Mouse (Mus musculus) CH12.LX (cell line): ENCODE results near the gene Gpx3. TPM values are rescaled to one million over a fixed set of nuclear protein-coding genes. Genes with fewer than 3 reads are reported as not detected.

Experiments
- DNase-seq: peaks from one replicate; pipeline ENCODE4 v3.0.0-alpha.2; 2013; ENCODE audit errors: extremely low read depth
- H3K27ac ChIP-seq: 2 replicates; pipeline ENCODE4 v1.5.1; 2012; ENCODE audit warnings: low read depth, mild to moderate bottlenecking, control low read depth, moderate library complexity; ENCODE audit not compliant: insufficient read depth
- H3K27me3 ChIP-seq: replicated peaks from 2 replicates; pipeline ENCODE3; 2012; ENCODE audit warnings: inconsistent platforms
- H3K36me3 ChIP-seq, 2 experiments: replicated peaks in 1 of 2; 2 replicates each; pipeline versions ENCODE3 to v1.6.1; 2012; ENCODE audit warnings: inconsistent platforms in 1 of 2, low read length in 1 of 2, mild to moderate bottlenecking in 1 of 2, mixed read lengths in 1 of 2, moderate library complexity in 1 of 2; ENCODE audit not compliant: control insufficient read depth in 1 of 2, insufficient read depth in 1 of 2
- H3K4me1 ChIP-seq, 2 experiments: 2 replicates each; pipeline ENCODE4 v1.6.1; 2012; ENCODE audit warnings: inconsistent platforms in 1 of 2, moderate library complexity in 1 of 2; ENCODE audit not compliant: insufficient read depth in 2 of 2, control insufficient read depth in 1 of 2
- H3K4me2 ChIP-seq: 2 replicates; pipeline ENCODE4 v1.6.1; 2012; ENCODE audit warnings: low read depth, mild to moderate bottlenecking, control low read depth; ENCODE audit not compliant: poor library complexity, insufficient read depth, severe bottlenecking
- H3K4me3 ChIP-seq, 3 experiments: fragments of 150-350 bp in 1 of 3; sonication (generic) in 1 of 3; replicated peaks in 1 of 3; 2 replicates each; pipeline versions ENCODE3 to v1.5.1; 2011 to 2012; ENCODE audit warnings: low read depth in 2 of 3, low read length in 2 of 3, mild to moderate bottlenecking in 2 of 3, moderate library complexity in 2 of 3, control low read depth in 1 of 3, improper control_type of control experiment in 1 of 3, inconsistent platforms in 1 of 3, mixed read lengths in 1 of 3; ENCODE audit not compliant: poor library complexity in 1 of 3
- H3K79me2 ChIP-seq: replicated peaks from 2 replicates; pipeline ENCODE4 v1.6.1; 2012; ENCODE audit warnings: mild to moderate bottlenecking, moderate library complexity; ENCODE audit not compliant: control insufficient read depth, poor library complexity, insufficient read depth, severe bottlenecking; ENCODE audit errors: extremely low read depth
- H3K9ac ChIP-seq: 2 replicates; pipeline ENCODE4 v1.6.1; 2012; ENCODE audit warnings: low read depth, mild to moderate bottlenecking, control low read depth, moderate library complexity; ENCODE audit not compliant: insufficient read depth
- H3K9me3 ChIP-seq: replicated peaks from 2 replicates; pipeline ENCODE3; 2012; ENCODE audit warnings: low read length, inconsistent platforms, mixed read lengths
- BHLHE40 ChIP-seq: IDR thresholded peaks from 2 replicates; pipeline ENCODE4 v1.6.1; 2011; ENCODE audit warnings: mild to moderate bottlenecking, low read depth, low read length, improper control_type of control experiment
- CHD1 ChIP-seq: IDR thresholded peaks from 2 replicates; pipeline ENCODE4 v1.6.1; 2012; ENCODE audit warnings: low read depth, low read length, improper control_type of control experiment, inconsistent platforms
- CHD2 ChIP-seq: IDR thresholded peaks from 2 replicates; pipeline ENCODE4 v1.6.1; 2011; ENCODE audit warnings: low read length, improper control_type of control experiment
- CTCF ChIP-seq, 2 experiments: IDR thresholded peaks in 1 of 2; conservative IDR thresholded peaks in 1 of 2; 2 replicates each; pipeline ENCODE4 v1.5.1; 2011 to 2012; ENCODE audit warnings: low read depth in 2 of 2, low read length in 2 of 2, improper control_type of control experiment in 1 of 2, inconsistent platforms in 1 of 2, mild to moderate bottlenecking in 1 of 2, moderate library complexity in 1 of 2
- E2F4 ChIP-seq: IDR thresholded peaks from 2 replicates; pipeline ENCODE4 v1.6.1; 2011; ENCODE audit warnings: low read depth, low read length, improper control_type of control experiment; ENCODE audit not compliant: insufficient replicate concordance
- ELF1 ChIP-seq: IDR thresholded peaks from 2 replicates; pipeline ENCODE4 v1.6.1; 2014; ENCODE audit warnings: low read depth, mild to moderate bottlenecking, inconsistent platforms, low read length, improper control_type of control experiment
- EP300 ChIP-seq: IDR thresholded peaks from 2 replicates; pipeline ENCODE4 v1.6.1; 2011; ENCODE audit warnings: low read length, improper control_type of control experiment
- ETS1 ChIP-seq: conservative IDR thresholded peaks from 2 replicates; pipeline ENCODE4 v1.6.1; 2012; ENCODE audit warnings: low read depth, mild to moderate bottlenecking, inconsistent platforms, low read length, improper control_type of control experiment, moderate library complexity
- GABPA ChIP-seq: IDR thresholded peaks from 2 replicates; pipeline ENCODE4 v1.6.1; 2012; ENCODE audit warnings: low read depth, low read length, improper control_type of control experiment, inconsistent platforms; ENCODE audit not compliant: insufficient replicate concordance
- HCFC1 ChIP-seq: IDR thresholded peaks from 2 replicates; pipeline ENCODE4 v1.6.1; 2012; ENCODE audit warnings: low read depth, mild to moderate bottlenecking, inconsistent platforms, low read length, improper control_type of control experiment
- IRF4 ChIP-seq: IDR thresholded peaks from 2 replicates; pipeline ENCODE4 v1.6.1; 2014; ENCODE audit warnings: low read depth, mild to moderate bottlenecking, inconsistent platforms, low read length, improper control_type of control experiment
- JUN ChIP-seq: IDR thresholded peaks from 2 replicates; pipeline ENCODE4 v1.6.1; 2011; ENCODE audit warnings: low read depth, mild to moderate bottlenecking, low read length, improper control_type of control experiment, moderate library complexity; ENCODE audit not compliant: insufficient read depth
- JUND ChIP-seq: conservative IDR thresholded peaks from 2 replicates; pipeline ENCODE4 v1.6.1; 2011; ENCODE audit warnings: low read depth, low read length, improper control_type of control experiment
- KAT2A ChIP-seq: IDR thresholded peaks from 2 replicates; pipeline ENCODE4 v1.6.1; 2012; ENCODE audit warnings: low read length, improper control_type of control experiment, inconsistent platforms; ENCODE audit not compliant: insufficient replicate concordance
- MAFK ChIP-seq: IDR thresholded peaks from 2 replicates; pipeline ENCODE4 v1.6.1; 2011; ENCODE audit warnings: low read length, improper control_type of control experiment; ENCODE audit not compliant: insufficient replicate concordance
- MAX ChIP-seq: IDR thresholded peaks from 2 replicates; pipeline ENCODE4 v1.6.1; 2011; ENCODE audit warnings: low read length, improper control_type of control experiment
- MAZ ChIP-seq: IDR thresholded peaks from 2 replicates; pipeline ENCODE4 v1.6.1; 2012; ENCODE audit warnings: low read depth, mild to moderate bottlenecking, inconsistent platforms, low read length, improper control_type of control experiment, moderate library complexity
- MEF2A ChIP-seq: IDR thresholded peaks from 2 replicates; pipeline ENCODE4 v1.6.1; 2014; ENCODE audit warnings: low read depth, mild to moderate bottlenecking, inconsistent platforms, low read length, improper control_type of control experiment, borderline replicate concordance
- MXI1 ChIP-seq: IDR thresholded peaks from 2 replicates; pipeline ENCODE4 v1.6.1; 2011; ENCODE audit warnings: mild to moderate bottlenecking, low read depth, low read length, improper control_type of control experiment
- MYC ChIP-seq: IDR thresholded peaks from 2 replicates; pipeline ENCODE4 v1.6.1; 2011; ENCODE audit warnings: low read depth, mild to moderate bottlenecking, improper control_type of control experiment, low read length
- NELFE ChIP-seq: IDR thresholded peaks from 2 replicates; pipeline ENCODE4 v1.6.1; 2011; ENCODE audit warnings: low read depth, low read length, improper control_type of control experiment
- NRF1 ChIP-seq: IDR thresholded peaks from 2 replicates; pipeline ENCODE4 v1.6.1; 2014; ENCODE audit warnings: low read depth, mild to moderate bottlenecking, inconsistent platforms, low read length, improper control_type of control experiment, moderate library complexity
- POLR2A ChIP-seq: IDR thresholded peaks from 2 replicates; pipeline ENCODE4 v1.6.1; 2011; ENCODE audit warnings: low read depth, mild to moderate bottlenecking, improper control_type of control experiment, low read length
- POLR2AphosphoS2 ChIP-seq: IDR thresholded peaks from 2 replicates; pipeline ENCODE4 v1.6.1; 2011; ENCODE audit warnings: low read depth, low read length, improper control_type of control experiment
- RAD21 ChIP-seq: IDR thresholded peaks from 2 replicates; pipeline ENCODE4 v1.6.1; 2011; ENCODE audit warnings: low read depth, mild to moderate bottlenecking, low read length, improper control_type of control experiment, moderate library complexity
- RCOR1 ChIP-seq: conservative IDR thresholded peaks from 2 replicates; pipeline ENCODE4 v1.6.1; 2012; ENCODE audit warnings: low read depth, mild to moderate bottlenecking, inconsistent platforms, low read length, improper control_type of control experiment
- SIN3A ChIP-seq: IDR thresholded peaks from 2 replicates; pipeline ENCODE4 v1.6.1; 2012; ENCODE audit warnings: low read length, improper control_type of control experiment, inconsistent platforms
- SMC3 ChIP-seq: IDR thresholded peaks from 2 replicates; pipeline ENCODE4 v1.6.1; 2011; ENCODE audit warnings: low read depth, low read length, improper control_type of control experiment
- TBP ChIP-seq: conservative IDR thresholded peaks from 2 replicates; pipeline ENCODE4 v1.6.1; 2011; ENCODE audit warnings: low read depth, low read length, improper control_type of control experiment
- TCF12 ChIP-seq: IDR thresholded peaks from 2 replicates; pipeline ENCODE4 v1.6.1; 2014; ENCODE audit warnings: low read depth, mild to moderate bottlenecking, inconsistent platforms, low read length, improper control_type of control experiment
- UBTF ChIP-seq: IDR thresholded peaks from 2 replicates; pipeline ENCODE4 v1.6.1; 2012; ENCODE audit warnings: low read depth, mild to moderate bottlenecking, inconsistent platforms, low read length, improper control_type of control experiment, moderate library complexity
- USF1 ChIP-seq: IDR thresholded peaks from 2 replicates; pipeline ENCODE4 v1.6.1; 2014; ENCODE audit warnings: low read depth, mild to moderate bottlenecking, inconsistent platforms, low read length, improper control_type of control experiment
- USF2 ChIP-seq: conservative IDR thresholded peaks from 2 replicates; pipeline ENCODE4 v1.6.1; 2011; ENCODE audit warnings: low read depth, low read length, improper control_type of control experiment
- ZC3H11A ChIP-seq: IDR thresholded peaks from 2 replicates; pipeline ENCODE4 v1.6.1; 2012; ENCODE audit warnings: low read depth, mild to moderate bottlenecking, inconsistent platforms, low read length, improper control_type of control experiment
- ZKSCAN1 ChIP-seq: IDR thresholded peaks from 2 replicates; pipeline ENCODE4 v1.6.1; 2012; ENCODE audit warnings: low read depth, inconsistent platforms, low read length, improper control_type of control experiment, borderline replicate concordance
- ZMIZ1 ChIP-seq: IDR thresholded peaks from 2 replicates; pipeline ENCODE4 v1.6.1; 2012; ENCODE audit warnings: low read depth, mild to moderate bottlenecking, inconsistent platforms, low read length, improper control_type of control experiment
- ZNF384 ChIP-seq: IDR thresholded peaks from 2 replicates; pipeline ENCODE4 v1.6.1; 2012; ENCODE audit warnings: low read depth, low read length, improper control_type of control experiment, inconsistent platforms
- dilution Hi-C: fragments of 300-500 bp; cut with MboI; formaldehyde crosslinking; loops from 2 replicates; pipeline ENCODE4 v1.14.3; 2020; ENCODE audit warnings: low sequenced_read_pairs; ENCODE audit not compliant: extremely low pct_unique_long_range_greater_than_20kb, extremely low pct_ligation_motif_present
- in situ Hi-C: fragments of 300-500 bp; cut with MboI; formaldehyde crosslinking; loops from 3 replicates; pipeline ENCODE4 v1.14.3; 2019; ENCODE audit warnings: low sequenced_read_pairs, low pct_ligation_motif_present, low pct_unique_long_range_greater_than_20kb, mixed read lengths
- polyA plus RNA-seq: library from polyadenylated mRNA; unstranded; fragments of >175 nt; gene quantifications from 2 replicates; pipeline ENCODE4 v1.2.1, GENCODE M21; 2012; ENCODE audit warnings: low read depth; ENCODE audit not compliant: insufficient read length
- total RNA-seq, 2 experiments: library from RNA; depleted of rRNA; stranded (reverse); fragments of 300-350 nt in 1 of 2; fragments of >200 nt in 1 of 2; gene quantifications; 2 replicates each; pipeline ENCODE4 v1.2.3; 2012 to 2014

Gene Gpx3
- total and polyA plus RNA-seq, 3 experiments = 0.63 TPM; not detected in 2

DNA sequence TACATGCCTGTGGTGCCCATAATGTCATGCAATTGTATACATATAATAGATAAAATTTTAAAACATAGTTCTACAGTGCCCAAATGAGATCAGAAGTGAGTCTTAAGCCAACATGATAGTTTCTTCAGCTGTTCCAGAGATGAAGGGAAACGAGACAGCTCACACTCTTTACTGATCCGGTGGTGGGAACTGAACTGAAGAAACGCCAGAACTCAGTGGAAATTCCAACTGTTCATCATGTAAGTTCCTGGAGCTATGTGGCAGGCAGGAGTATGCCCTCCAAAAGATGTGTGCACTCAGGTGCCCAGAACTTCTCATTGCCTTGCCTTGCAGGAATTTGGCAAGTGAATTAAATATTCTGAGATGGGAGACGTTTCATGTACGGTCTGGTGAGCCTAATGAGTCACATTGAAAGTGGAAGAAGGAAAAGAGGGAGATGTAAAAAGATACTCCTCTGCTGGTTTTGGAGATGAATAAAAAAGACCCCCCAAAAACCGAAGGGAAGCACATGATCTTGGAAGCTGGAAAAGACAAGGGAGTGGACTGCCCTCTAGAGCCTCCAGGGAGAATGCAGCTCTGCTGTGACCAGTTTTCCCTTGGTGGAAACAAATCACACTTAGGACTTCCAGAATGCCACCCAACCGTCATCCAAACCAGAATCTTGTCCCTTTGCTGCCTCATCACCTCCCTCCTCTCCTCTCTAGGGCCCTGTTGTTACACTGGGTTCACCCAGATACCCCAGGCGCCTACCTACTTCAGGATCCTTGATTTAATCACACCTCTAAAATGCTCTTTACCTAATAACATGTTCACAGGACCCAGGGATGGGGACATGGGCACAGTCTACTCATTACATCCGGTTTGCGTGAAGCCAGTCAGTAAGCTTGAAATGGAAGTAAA, 39.4 kb upstream of the Gpx3 start:
- Histone ChIP-seq H3K27ac (no peak overlapping the region), H3K4me1 (peaks cover 0 to 41% of the 10 kb centered on the region in 2 experiments; a peak in 2 of 4 replicates), H3K9ac (no peak overlapping the region; the same call in 1 of the 2 replicates)
- TF ChIP-seq USF2 (no peak), IRF4 (peak; percentile 36; the same call in 1 of the 2 replicates), UBTF (no peak), JUN (no peak), MAX (peak; percentile 62), ETS1 (no peak), MYC (peak; percentile 97), GABPA (no peak), NELFE (0 out of 2 replicates have a peak, but pooled peaks have one; percentile 19), CHD1 (no peak), MAZ (no peak), BHLHE40 (peak; percentile 69), MAFK (no peak), POLR2AphosphoS2 (no peak), RCOR1 (no peak), EP300 (no peak), ZC3H11A (peak; percentile 72), MXI1 (0 out of 2 replicates have a peak, but pooled peaks have one; percentile 38), TBP (0 out of 2 replicates have a peak, but pooled peaks have one; percentile 13), ZMIZ1 (no peak), E2F4 (no peak), ZNF384 (0 out of 2 replicates have a peak, but pooled peaks have one; percentile 21), MEF2A (peak; percentile 62; the same call in 1 of the 2 replicates), NRF1 (0 out of 2 replicates have a peak, but pooled peaks have one; percentile 13), CHD2 (no peak), KAT2A (no peak), HCFC1 (no peak), CTCF (conservative IDR thresholded peaks at IDR 0.05 in 1 of 2, IDR thresholded peaks at IDR 0.05 in 1 of 2; ENCODE audit: low read depth in 2 of 2, low read length in 2 of 2) (peak; percentile 80 to 96), USF1 (peak; percentile 26; the same call in 1 of the 2 replicates), POLR2A (0 out of 2 replicates have a peak, but pooled peaks have one; percentile 30), ZKSCAN1 (no peak), JUND (peak; percentile 45), SMC3 (peak; percentile 84), ELF1 (peak; percentile 43; the same call in 1 of the 2 replicates), RAD21 (peak; percentile 97), SIN3A (no peak; the same call in 1 of the 2 replicates), TCF12 (no peak)

More for the DNA sequence above, 39.4 kb upstream of the Gpx3 start:
- Histone ChIP-seq H3K36me3 (peaks cover 0 to 1% of the 10 kb centered on the region in 2 experiments), H3K9me3 (no peaks in the 10 kb centered on the region), H3K27me3 (no peaks in the 10 kb centered on the region), H3K79me2 (peaks cover 16% of the 10 kb centered on the region), H3K4me2 (no peak overlapping the region), H3K4me3 (no peak overlapping the region)
- dilution Hi-C loops = no loop called here
- in situ Hi-C loops = loop anchor here (5.0 to 10.0 kb wide), 3 partner anchors 156 to 548 kb away; partner anchors contain the start of gene Rapgef6
- DNase-seq = peak; percentile 58
